Mouse (Mus musculus) NIH3T3 (cell line): ENCODE measurements around the gene Olfr1417.
"Not testable (repeated sequence)": the region's sequence is repeated elsewhere in the genome, so short reads cannot be mapped to it uniquely, and the experiment has no call there.

Source experiments
- DNase-seq: peaks from one replicate; pipeline ENCODE4 v3.0.0-alpha.2; 2012; ENCODE audit warnings: low read depth

Gene Olfr1417

DNA sequence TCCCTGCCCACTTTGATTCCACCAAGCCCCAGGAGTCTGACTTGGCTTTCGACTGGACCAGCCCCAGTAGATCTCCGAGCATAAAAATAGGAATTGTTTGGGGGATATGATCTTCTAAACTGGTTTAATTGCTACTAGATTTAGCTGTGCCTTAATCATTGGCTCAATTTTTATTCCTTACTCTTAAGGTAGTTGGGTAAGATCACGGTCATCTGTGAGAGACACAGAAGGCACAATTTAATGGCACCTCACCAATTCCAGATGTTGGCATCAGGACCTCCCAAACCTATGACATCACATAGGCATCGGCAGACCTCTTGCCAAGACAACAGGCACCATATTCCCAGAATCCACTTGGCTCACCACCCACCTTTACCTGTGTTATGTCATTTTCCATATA, at the start of gene Olfr1417:
Olfr1417 (minus strand) TSS at position 101 of the 400 bp plus-strand sequence.
- DNase-seq, result no peak

DNA sequence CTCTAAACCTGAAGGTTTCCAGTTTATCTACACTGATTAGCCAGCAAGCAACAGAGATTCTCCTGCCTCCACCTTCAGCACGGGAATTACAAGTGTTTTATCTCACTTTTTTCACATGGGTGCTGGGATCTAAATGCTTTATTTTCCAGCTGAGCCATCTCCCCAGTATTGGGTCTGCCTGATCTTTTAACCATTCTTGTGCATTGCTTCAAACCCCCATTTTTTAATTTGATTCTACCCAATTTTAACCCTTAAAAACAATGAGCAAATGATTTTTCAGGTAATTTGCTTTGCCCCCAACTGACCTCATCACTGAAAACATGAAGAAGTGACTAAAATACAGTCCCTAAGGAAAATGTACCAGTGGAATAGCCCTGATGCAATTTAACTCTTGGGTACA, 47.2 kb upstream of the Olfr1417 start, which contains the start of gene Olfr1420:
Olfr1420 (plus strand) TSS at position 301 of the 400 bp plus-strand sequence.
- DNase-seq, result no peak

GRCm38 (mm10) chr19:11878404-11878803, 39.4 kb upstream of the Olfr1417 start:
- DNase-seq, result not testable (repeated sequence)

DNA sequence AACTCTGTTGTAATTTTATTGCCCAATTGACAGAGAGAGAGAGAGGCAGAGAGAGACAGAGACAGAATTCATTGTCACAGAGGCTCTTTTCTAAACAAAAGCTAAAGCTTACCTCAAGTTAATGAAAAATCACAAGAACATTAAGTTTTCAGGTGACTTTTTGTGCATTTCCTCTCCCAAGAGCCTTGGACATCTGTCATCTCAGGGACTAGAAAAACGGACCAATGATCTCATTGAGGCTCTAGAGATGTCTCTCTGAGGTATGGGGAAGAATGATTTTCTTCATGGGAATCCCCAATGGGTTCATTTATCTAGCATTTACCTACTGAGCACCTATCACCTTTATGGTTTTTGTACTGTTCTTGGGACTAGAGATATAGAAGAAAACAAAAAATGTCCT, 36.0 kb upstream of the Olfr1417 start, which contains the start of gene Olfr1419:
Olfr1419 (minus strand) TSS at position 101 of the 400 bp plus-strand sequence.
- no peak for DNase-seq

GRCm38 (mm10) chr19:11867837-11868236, 28.8 kb upstream of the Olfr1417 start:
- no peak for DNase-seq

GRCm38 (mm10) chr19:11860966-11861365, 21.9 kb upstream of the Olfr1417 start, which contains the start of gene Olfr1418:
TSS of gene Olfr1418 (minus strand) at chr19:11861066.
- DNase-seq, result no peak

DNA sequence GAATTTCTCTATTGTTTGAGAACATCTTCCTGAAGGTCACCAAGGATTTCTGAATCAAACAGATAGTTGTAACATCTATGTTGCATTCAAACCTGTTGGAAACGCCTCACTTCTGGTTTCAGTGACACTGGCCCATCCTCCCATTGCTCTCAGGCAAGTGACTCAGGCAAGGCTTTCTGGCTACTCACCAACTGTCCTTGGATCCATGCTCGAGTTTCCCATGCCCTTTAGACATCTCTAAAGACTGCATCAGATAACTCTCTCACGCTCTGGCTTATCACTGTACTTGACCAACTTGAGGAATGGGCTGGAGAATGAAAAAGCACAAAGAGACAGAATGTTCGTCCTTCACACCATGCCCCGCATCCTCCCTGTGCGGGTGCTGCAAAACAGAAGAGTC, 17.5 kb upstream of the Olfr1417 start:
- DNase-seq, result no peak

- DNase-seq, result no peak
Observed at GRCm38 (mm10) chr19:11854821-11855220, 15.8 kb upstream of the Olfr1417 start.

GRCm38 (mm10) chr19:11852652-11853051, 13.6 kb upstream of the Olfr1417 start:
- DNase-seq, result no peak

- no peak for DNase-seq
Observed at GRCm38 (mm10) chr19:11846333-11846732, 7.3 kb upstream of the Olfr1417 start.

- DNase-seq, result no peak
Observed at GRCm38 (mm10) chr19:11823346-11824065, 15.5 kb downstream of the Olfr1417 start.

DNA sequence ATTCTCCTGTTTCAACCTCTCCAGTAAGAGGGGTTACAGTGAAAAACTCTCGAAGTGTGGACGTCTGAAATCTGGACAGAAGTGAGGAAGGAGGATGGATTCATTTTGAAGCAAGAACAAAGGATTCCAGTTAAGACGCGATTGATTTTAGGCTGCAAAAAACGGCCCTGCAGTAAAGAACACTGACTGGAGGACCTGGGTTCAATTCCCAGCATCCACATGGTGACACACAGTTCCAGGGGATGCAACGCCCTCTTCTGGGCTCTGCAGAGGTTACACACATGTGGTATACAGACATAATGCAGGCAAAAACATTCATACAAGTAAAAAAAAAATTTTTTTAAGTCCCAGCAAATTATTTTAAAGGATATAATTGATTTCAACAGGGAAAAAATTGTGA, 18.8 kb downstream of the Olfr1417 start:
- peak; percentile 50 for DNase-seq

GRCm38 (mm10) chr19:11819800-11820199, 19.2 kb downstream of the Olfr1417 start:
- DNase-seq, result peak; percentile 94

GRCm38 (mm10) chr19:11819143-11819700, 19.8 kb downstream of the Olfr1417 start, which contains the start of gene Stx3:
TSS of gene Stx3 (minus strand) at chr19:11819403.
- DNase-seq, result peak; percentile 50

GRCm38 (mm10) chr19:11818199-11819142, 20.5 kb downstream of the Olfr1417 start:
- peak; percentile 84 for DNase-seq

DNA sequence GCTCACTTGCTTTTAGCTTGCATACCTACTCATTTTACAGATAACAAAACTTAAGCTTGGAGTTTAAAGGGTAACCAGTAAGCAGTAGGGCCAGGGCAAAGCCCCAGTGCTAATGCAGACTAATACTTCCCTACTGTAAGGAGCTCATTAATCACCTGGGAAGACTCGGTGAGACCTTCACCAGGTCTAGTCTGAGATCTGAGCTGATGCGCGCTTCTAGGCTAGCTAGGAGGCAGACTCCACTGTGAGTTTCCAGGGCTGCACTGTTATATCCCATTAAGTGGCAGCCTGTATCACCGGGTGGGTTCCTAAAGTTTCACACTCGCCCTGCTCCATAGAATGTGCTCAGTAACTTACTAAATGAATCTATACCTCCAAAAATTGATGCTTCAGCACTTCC, 21.4 kb downstream of the Olfr1417 start:
- DNase-seq, result peak; percentile 38

- DNase-seq, result no peak
Observed at GRCm38 (mm10) chr19:11816706-11817105, 22.3 kb downstream of the Olfr1417 start.

DNA sequence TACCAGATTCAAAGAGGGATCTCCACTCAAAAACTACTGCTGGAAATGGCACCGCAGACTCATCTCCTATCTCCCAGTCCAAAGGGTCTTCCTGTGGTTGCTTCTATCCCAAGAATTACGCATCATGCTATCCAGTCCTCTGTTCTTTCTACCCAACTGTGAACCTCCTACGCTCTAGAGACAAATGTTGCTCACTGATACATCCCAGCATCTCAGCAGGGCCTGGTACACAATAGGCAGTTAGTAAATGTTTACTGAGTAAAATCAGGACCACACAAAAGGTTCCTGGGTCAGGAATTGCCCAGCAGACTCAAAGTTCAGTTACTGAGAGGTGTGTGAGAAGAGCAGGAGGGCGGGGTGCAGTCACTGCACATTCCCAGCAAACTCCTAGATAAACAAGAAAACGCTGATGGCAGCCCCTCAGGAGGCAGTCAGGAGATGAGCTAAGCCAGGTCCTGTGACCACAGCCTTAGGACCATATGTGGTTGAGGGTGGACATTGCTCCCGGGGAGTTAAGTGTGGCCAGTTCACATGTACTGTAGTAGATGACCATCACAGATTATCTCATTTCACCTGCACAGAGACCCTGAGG, 24.2 kb downstream of the Olfr1417 start:
- DNase-seq, result no peak

GRCm38 (mm10) chr19:11813649-11814048, 25.4 kb downstream of the Olfr1417 start:
- no peak for DNase-seq

GRCm38 (mm10) chr19:11813136-11813535, 25.9 kb downstream of the Olfr1417 start:
- peak; percentile 82 for DNase-seq

- no peak for DNase-seq
Observed at GRCm38 (mm10) chr19:11811688-11812365, 27.2 kb downstream of the Olfr1417 start.
